Mouse (Mus musculus) erythroblast, embryonic 14.5 days (primary cell): ENCODE measurements around the gene Fn3krp.

Source experiments
- GATA1 ChIP-seq: IDR thresholded peaks from 2 replicates; pipeline ENCODE4 v1.6.1; 2012; ENCODE audit warnings: low read length, inconsistent platforms, mixed read lengths
- TAL1 ChIP-seq: IDR thresholded peaks from 3 replicates; pipeline ENCODE4 v1.6.1; 2012; ENCODE audit warnings: low read length, inconsistent platforms, mixed read lengths

DNA sequence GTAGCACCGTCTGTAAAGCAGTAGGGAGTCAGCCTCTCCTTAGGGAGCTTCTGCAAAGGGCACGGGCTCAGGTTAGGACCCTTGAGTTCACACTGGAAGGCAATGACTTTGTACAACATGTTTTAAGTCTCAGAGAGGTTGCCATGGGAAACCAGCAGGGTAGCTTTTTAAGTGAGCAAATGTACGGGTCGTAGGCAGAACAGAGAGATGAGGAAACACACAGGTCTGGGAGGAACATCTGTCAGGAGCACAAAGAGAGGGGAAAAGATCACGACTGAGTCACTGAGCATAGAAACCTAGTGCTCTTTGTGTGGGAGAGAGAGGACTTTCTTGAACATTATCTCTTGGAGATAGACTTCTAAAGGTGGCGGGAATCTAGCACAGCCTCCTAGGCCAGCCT is 40.9 kb upstream of the Fn3krp start:
- TF ChIP-seq GATA1, result no peak
- no peak for TF ChIP-seq TAL1
